Mouse (Mus musculus) spleen, postnatal 10 days (tissue): ENCODE measurements around the gene Ccdc82.

Experiments
- DNase-seq, 2 experiments: peaks; one replicate each; pipeline ENCODE4 v3.0.0; 2021 to 2022; ENCODE audit warnings: low spot score in 2 of 2

Gene Ccdc82

DNA sequence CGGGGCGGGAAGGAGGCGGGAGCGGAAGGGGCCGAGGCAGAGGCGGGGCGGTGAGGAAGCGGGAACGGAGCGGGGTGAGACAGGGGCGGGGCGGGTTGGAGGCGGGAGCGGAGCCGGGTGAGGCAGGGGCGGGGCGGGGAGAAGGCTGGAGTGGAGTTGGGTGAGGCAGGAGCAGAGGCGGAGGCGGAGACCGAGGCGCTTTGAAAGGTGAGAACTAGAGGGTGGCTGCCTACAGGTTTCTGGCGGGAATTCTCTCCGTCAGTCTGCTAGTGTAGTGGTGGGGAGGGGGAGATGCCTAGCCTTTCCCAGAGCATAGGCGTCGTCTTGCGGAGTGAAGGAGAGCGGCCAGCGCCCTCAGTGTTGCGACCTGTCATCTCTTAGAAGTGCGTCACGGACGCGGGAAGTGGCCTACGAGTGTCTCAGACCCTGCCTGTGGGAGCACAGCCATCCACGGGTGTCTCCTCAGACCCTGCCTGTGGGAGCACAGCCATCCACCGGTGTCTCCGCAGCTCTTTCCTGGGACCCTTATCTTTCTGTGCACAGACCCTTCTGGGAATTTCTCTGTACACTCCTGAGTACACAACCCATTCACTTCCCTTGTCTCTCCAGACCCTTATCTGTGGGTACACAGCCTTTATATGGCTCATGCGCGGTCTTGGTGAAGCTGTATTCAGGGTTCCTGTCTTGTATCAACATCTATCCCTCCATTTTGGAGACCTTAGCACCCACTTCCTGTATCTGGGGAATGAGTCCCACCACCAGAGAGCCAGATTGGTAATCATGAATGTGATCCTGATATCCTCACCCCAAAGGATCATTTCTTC, at the start of gene Ccdc82:
TSS of gene Ccdc82 (plus strand) at position 141 of the 824 bp plus-strand sequence.
- DNase-seq: peak; percentile 84 to 97

DNA sequence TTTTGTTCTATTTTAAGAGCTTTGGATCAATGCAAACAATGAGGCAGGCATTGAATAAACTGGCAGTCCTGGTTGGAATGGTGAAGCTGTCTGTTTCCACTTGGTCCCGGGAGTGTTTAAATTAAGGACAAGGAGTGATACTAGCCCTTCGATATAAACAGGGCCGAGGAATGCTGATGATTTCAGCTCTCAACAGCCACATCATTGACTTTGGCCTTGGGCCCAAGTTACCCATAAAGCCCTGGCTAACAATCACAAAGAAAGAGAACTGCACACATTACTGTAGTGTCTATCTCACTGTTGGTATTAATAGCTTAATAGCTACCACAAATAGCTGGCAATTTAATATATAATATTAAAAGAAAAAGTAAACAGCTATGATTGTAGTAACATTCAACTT, 46.7 kb upstream of the Ccdc82 start:
- DNase-seq: no peak

DNA sequence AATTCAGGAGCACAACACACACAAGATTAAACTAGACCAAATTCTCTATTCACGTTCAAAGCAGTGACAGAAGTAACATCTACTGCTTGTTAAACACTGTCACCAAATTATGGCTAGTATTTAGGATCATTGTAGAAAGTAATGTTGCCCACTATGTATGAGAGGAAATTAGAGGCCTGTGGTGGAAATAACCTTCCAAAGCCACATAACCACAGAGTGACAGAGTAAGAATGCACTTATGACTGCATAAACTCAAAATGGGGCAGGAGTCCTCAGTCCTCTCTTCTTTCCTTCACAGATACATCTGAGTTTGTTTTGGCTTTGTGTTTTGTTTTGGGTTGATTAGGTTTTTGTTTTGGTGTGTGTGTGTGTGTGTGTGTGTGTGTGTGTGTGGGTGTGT, 43.6 kb upstream of the Ccdc82 start:
- DNase-seq: no peak

DNA sequence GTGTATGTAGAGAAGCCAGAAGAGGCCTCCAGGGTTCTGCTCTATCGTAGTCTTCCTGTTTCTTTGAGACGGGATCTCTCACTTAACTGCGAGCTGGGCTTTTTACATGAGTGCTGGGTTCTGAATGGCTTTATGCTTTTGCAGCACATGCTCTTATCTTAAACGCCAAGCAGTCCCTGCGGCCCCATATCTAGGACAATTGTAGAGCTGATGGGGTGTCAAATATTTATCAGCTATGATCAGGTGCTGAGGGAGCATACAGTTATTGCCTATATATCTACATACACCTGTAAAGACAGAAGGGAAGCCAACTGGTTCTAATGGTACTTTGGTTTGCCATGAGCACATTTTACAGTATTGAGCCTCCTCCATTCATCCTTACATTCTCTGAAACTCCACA, 43.1 kb upstream of the Ccdc82 start:
- no peak for DNase-seq

DNA sequence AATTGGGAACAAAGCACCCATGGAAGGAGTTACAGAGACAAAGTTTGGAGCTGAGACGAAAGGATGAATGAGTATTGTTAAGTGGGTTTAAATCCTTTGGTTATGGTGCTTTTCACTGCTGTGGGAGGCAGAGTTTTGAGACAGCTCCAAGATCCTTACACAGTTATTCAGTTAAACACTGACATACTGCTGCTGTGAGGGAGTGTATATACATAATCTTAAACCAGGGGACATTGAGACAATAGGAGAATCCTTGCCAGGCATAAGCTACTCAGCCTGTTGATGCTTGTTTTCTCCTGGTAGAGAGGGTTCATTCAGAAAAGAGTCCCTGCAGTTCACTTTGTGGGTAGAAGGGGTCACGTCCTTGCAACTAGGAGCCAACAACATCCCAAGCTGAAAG, 40.4 kb upstream of the Ccdc82 start:
- no peak for DNase-seq

DNA sequence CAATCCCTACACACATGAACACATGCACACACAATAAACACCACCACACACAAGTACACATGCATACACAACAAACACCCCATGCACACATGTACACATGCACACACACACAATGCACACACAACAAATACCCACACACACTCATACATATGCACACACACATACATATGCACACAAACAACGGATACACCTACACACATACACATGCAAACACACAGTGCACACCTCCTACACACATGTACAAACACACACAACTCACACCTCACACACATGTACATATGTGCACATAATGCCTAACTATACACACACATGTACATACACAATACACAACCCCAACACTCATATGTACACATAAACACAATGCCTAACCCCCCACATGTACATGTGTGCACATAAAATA, 20.9 kb upstream of the Ccdc82 start:
- DNase-seq: no peak

DNA sequence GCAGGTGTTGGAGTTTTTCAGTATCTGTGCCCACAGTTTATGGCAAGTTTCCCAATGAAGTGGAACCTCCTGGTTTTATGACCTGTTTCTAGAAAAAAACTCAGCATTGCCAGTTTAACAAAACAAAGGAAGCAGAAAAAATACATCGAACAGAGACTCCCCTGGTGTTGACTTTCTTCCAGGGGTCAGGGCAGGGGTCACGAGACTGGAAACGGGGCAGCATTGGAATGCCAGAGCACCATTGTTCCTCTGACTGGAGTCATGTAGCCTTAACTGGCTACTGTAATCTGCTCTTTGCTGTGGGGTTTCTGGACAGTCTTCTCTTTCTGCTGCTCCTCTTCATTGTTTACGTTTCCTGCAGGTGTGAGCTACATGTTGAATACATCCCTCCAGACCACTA, 16.2 kb upstream of the Ccdc82 start:
- DNase-seq: no peak

DNA sequence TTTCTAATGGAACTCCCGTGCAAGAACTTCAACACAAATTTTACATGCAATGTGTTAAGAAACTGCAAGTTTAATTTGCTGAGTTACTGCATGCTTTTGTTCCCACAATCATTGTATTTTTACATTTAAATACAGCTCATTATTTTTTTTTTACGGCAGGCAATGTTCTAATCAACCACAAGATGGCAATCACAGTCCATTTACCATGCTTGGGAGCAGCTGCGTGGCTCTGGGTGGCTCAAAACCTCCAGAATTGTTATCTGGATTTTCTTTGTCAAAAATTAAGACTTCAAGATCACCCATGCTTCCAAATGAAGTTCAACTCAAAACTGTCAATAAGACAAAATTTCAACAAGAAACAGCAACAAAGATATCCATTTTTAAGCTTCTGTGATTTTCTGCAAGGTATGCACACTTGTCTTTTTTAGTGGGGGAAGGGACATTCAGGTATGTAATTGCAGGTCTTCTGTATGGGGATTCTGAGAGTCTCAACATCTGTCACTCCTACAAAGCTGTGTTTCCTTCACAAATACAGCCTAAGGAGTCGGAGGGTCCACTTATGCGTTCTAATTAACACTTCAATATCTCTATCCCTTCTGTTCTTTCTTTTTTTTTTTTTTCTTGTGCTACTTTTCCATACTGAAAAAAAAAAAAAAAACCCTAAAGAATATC, 15.1 kb upstream of the Ccdc82 start:
- DNase-seq: no peak

DNA sequence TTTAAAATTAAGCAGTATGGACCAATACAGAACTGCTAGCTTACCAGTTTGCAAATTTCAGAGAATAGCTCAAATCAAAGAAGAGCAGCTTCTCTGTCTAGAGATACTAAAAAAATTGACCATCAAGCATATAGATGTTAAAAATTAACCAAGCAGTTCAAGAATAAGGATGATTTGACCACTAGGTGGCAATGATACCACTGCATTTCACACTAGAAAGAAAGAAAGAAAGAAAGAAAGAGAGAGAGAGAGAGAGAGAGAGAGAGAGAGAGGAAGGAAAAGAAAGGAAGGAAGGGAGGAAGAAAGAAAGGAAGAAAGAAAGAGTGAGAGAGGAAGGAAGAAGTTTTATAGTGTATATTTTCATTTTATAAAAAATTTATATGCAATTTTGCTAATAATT, 4.4 kb upstream of the Ccdc82 start:
- DNase-seq: no peak

DNA sequence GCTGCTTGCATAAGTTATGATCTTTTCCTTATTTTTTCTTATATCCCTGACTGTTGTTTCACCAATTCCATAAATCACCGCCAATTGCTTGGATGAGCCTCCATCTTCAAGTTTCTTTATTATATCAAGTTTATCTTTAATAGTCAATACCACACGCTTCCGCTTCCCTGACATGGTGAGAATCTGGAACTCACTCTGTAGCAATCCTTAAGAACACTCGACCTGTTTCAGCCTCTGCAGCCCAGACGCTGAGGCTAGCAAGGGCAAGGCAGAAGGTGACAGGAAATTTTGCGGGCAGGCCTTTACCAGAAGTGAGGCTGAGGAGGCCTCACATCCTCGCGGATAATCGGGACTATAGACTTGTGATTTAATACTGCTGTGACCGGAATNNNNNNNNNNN, 1.3 kb upstream of the Ccdc82 start, which contains the start of gene Jrkl:
TSS of gene Jrkl (minus strand) at position 349 of the 400 bp plus-strand sequence.
- peak; percentile 36 to 46 for DNase-seq

DNA sequence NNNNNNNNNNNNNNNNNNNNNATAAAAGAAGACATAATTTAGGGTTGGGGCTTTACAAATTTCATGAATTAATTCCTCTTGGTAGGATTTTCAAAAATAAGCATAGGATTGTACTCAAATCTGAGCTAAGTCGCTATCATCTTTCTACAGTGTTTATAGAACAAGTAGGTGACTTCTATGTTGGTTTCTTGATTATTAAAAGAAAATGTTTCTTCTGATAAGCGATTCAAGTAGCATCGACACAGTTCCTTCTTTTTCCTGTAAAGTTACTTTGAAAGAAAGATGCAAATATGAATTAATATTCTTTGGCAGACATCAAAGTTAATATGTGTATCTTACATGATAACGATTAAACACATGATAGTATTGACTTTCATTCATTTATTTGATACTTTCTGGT, 1.3 kb downstream of the Ccdc82 start:
- no peak for DNase-seq

DNA sequence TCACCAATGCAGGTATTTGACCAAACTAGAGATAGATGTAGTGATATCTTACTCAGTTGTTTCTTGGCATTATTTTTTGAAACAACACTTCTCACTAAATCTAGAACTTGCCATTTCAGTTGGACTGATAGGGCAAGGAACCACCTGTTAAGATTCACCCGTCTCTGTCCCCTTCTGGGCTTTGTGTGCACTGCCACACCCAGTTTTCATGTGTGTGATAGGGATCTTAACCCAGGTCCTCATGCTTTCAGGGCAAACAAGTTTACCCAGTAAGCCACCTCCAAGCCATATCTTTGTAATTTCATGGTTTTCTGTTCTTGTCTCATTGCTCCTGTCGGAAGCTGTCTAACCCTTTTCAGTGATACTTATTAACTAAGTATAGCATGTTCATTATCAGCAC, 4.5 kb downstream of the Ccdc82 start:
- no peak for DNase-seq

DNA sequence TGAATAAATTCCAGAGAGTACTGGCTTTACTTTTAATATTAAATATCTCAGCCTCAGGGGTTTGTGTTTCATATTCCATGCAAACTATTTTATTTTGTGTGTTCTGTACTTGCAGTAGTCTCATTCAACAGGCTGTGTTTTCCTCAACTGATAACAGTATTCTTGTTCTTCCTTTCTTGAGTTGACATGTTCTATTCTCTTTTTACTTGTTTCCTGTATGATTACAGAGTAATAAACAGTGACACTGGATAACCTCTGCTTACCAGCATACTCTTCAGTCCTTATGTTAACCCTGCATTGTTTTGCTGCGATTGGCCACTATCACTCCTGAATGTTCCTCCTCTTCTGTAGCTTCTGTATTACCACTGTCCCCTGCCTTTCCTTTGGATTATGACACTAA, 10.0 kb downstream of the Ccdc82 start:
- no peak for DNase-seq

DNA sequence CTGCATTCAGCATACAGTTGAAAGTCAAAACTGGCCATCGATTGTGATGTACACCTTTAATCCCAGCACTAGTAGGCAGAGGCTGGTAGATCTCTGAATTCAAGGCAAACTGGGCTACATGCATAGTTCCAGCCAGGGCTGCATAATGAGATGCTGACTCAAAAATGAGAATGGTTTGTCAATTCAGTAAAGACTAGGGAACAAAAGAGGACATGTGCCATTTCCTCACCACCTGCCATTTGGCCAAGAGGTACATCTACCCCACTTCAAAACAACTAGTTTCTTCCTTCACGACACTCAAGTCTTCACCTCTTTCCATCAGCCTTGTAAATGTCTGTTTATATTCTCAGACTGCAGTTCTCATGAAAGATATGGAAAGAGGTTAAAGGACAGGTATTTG, 11.4 kb downstream of the Ccdc82 start:
- DNase-seq: no peak

DNA sequence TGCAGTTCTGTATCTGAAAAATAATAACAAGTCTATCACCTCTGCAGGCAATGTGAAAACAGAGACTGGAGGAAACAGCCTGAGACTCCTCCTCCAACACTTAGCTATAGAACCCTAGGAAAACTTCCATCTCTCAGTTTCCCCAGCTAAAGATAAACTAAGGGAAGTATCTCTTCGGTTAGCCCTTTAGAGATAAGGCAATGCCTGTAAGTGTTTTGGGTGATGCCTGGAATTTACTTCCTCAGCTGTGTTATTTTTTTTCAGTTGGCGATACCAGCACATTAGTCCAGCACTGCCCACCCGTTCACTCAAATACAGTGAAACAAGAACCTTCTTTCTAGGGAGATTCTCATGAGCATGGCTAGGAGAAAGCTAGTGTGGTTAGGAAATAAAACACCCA, 14.2 kb downstream of the Ccdc82 start:
- no peak for DNase-seq

DNA sequence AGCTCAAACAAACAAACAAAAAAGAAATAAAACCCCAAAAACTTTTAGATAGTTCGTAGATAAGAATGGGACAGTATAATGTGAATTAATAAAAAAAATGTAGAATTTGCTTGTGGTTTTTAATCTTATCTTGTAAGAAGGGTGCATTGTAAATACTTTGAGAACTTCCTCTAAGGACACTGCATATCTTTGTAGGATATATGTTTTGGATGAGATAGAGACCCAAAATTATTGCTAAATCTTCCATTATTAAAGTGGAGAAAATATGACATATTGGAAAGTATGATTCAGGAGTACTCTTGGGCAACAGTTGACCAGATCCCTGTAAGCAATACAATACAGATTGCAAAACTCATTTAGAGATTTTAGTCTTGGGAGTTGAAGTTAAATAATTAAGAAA, 26.5 kb downstream of the Ccdc82 start:
- DNase-seq: no peak

DNA sequence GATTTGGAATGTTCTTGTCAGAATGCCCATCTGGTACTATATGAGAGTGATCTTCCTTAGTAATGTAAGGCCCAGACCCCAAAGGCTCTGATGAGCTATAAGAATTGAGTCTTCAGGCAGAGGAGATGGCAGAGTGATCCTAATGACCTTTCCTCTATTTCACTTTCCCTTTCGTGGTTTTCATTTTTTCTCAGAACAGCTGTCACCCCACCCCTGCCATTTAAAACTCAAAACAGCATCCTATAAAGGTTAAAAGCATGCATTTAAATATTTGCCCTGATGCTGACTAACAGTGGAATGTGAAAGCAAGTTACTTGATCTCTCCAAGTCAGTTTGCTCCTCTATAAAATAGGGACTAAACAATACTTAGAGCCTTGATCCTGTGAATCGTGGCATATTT, 40.7 kb downstream of the Ccdc82 start:
- DNase-seq: no peak

DNA sequence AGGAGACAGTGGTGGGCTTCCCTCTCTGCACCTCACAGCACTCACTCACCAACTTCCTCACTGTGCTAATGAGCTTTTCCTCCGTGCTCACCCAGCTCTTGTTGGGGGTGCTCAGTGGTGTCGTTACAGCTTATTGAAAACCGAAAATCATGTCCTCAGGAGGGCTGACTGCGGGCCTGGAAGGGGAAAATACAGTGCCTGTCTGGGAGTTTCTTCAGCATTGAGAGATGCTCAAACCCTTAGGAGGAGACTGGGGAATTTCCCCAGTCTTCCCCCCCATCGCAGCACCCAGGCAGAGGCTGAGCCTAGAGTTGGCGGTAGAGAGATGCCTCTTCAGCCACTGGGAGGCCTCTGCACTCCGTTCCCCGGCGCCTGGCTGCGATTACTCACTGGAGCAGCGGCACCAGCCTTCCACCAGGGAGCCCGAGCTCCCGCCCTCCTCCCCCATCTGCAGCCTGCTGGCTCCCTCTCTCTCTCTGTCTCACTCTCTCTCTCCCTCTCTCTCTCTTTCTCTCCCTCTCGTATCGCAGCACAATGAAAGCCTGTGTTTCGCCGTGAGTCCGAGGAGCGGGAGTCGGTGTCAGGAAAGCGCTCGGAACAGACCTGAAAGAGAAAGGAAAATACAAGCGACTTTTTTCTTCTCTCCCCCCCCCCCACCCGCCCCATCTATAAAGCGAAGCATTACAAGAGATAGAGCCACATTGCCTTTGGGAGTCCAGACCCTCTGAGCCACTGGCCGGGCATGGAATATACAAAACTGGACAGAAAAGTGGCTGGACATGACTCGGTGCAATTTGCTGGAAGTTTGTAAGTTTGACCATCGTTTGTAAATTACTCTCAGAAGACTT, 49.7 kb downstream of the Ccdc82 start:
- peak; percentile 54 to 83 for DNase-seq

DNA sequence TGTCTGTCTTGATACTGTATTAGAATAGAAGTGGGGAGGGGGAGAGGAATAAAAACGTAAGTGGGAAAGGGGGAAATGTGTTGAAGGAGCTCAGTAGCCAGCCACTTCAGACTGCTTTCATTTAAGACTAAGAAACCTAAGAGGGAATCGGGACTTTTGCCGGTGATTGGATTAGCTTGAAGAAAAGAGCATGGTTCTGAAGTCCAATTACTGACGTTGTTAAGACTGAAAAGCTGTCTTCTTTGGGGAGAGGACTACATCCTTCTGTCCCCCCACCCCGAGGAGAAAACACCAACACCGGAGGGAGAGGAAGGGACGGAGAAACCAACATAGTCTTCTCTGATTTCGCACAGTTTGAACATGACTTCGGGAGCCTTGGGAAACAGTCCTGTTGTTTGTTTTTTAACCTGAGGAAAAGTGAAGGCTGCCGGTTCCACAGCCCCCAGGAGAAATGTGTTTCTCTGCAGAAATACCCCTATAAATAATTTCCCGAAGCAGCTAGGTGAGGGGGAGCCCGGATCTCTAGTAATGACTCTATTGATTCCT, 50.4 kb downstream of the Ccdc82 start:
- peak in 1 of 2 experiments; percentile 20 for DNase-seq

DNA sequence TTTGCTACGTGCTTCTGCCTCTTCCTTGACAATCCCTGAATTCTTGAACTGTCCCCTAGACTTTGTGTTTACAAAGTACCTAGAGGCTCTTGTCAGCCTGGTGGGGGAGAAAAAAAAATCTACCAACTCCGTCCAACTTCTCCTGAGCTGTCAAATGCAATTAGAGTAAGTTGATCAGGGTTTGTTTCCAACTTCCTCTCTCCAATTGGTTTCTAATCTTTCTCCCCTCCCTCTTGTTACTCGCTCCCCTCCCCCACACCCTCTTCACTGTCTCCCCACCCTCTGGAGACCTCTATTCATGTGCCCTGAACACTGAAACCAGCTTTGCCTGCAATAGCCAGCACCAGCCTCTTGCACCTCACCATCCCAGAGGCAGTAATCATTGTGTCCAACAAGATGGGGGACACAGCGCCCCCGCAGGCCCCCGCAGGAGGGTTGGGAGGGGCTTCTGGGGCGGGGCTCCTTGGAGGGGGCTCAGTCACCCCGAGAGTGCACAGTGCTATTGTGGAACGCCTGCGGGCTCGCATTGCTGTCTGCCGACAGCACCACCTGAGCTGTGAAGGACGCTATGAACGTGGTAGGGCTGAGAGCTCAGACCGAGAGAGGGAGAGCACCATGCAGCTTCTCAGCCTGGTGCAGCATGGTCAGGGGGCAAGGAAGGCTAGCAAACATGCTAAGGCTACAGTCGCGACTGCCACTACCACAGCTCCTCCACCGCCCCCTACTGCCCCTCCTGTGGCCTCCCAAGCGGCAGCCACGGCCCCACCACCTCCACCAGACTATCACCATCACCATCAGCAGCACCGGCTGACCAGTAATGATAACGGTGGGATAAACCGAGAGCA, 51.1 kb downstream of the Ccdc82 start, which contains the start of gene Maml2:
TSS of gene Maml2 (plus strand) at position 290 of the 845 bp plus-strand sequence.
- DNase-seq: peak; percentile 42 to 62

DNA sequence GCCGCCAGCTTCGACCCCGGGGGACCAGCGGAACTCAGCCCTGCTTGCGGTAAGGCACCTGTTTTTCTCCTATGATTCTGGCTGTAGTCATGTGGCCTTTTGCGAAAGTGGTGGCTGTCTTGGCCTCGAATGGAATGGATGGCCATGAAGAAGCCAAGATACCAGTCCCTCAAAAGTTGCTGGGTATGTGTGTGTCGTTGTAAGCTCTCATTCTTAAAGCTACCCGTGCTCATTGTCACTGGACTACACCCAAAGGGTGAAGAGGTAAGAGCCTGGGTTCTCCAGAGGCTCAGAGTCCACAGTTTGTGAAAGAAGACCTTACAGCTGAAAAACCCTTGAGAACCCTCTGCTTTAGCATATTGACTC, 51.7 kb downstream of the Ccdc82 start:
- DNase-seq: no peak
